Mouse (Mus musculus) layer of hippocampus, postnatal 10 days (tissue): ENCODE measurements around the gene Gm5431. TPM values are rescaled to one million over a fixed set of nuclear protein-coding genes. Genes with fewer than 3 reads are reported as not detected.

ENCODE experiments used
- DNase-seq, 2 experiments: peaks; one replicate each; pipeline ENCODE4 v3.0.0; 2021; ENCODE audit warnings: low spot score in 2 of 2
- total RNA-seq, 2 experiments: library from RNA; stranded (reverse); gene quantifications; 2 replicates each; pipeline ENCODE4 v1.2.3; 2021

Gene Gm5431
- total RNA-seq, 2 experiments from 2014 or later, result 0.33 to 0.39 TPM

GRCm38 (mm10) chr11:48841213-48841612 lies 60.8 kb downstream of the Gm5431 start:
- DNase-seq, result no peak

- no peak for DNase-seq
These were observed 61.2 kb downstream of the Gm5431 start for GRCm38 (mm10) chr11:48840805-48841204.

GRCm38 (mm10) chr11:48838879-48839680 lies 62.9 kb downstream of the Gm5431 start:
- DNase-seq, result no peak

GRCm38 (mm10) chr11:48838181-48838797 lies 63.7 kb downstream of the Gm5431 start:
- no peak for DNase-seq

Other genes starting within 250 kb of the Gm5431 start
- gene Rack1, start 101.9 kb downstream of the Gm5431 start, total RNA-seq, result 100 to 1,000 TPM; 336 to 363 TPM
- gene Trim41, start 84.9 kb downstream of the Gm5431 start, total RNA-seq, result 10 to 100 TPM; 44.1 to 58.1 TPM
- gene Trim7, start 76.1 kb downstream of the Gm5431 start, total RNA-seq, result 1 to 10 TPM; 4.9 to 5.6 TPM
- gene Gm12184, start 75.6 kb downstream of the Gm5431 start, total RNA-seq, result 1 to 10 TPM in 1 of 2 experiments, under 1 TPM in 1; 0.98 to 1.4 TPM
- 1 to 10 TPM; 3.3 TPM for gene Irgm1, start 30.5 kb downstream of the Gm5431 start, total RNA-seq
- 1 to 10 TPM in 1 of 2 experiments, under 1 TPM in 1; 0.54 to 1.2 TPM for gene Psme2b, start 44.0 kb upstream of the Gm5431 start, total RNA-seq
- not detected for gene Olfr56, start 76.7 kb upstream of the Gm5431 start, total RNA-seq
- gene 9930111J21Rik1, start 77.2 kb upstream of the Gm5431 start, total RNA-seq, result 1 to 10 TPM in 1 of 2 experiments, under 1 TPM in 1; 0.47 to 1.2 TPM
- gene Gm12185, start 90.0 kb upstream of the Gm5431 start, total RNA-seq, result not detected
- gene Tgtp1, start 92.0 kb upstream of the Gm5431 start, total RNA-seq, result not detected
- gene 9930111J21Rik2, start 149.0 kb upstream of the Gm5431 start, total RNA-seq, result 1 to 10 TPM in 1 of 2 experiments, under 1 TPM in 1; 0.71 to 1.0 TPM
- gene Tgtp2, start 162.0 kb upstream of the Gm5431 start, total RNA-seq, result under 1 TPM in 1 of 2 experiments, not detected in 1; 0.11 TPM
- gene Ifi47, start 174.4 kb upstream of the Gm5431 start, total RNA-seq, result under 1 TPM; 0.21 to 0.62 TPM
- not detected for gene Olfr1396, start 212.7 kb upstream of the Gm5431 start, total RNA-seq
- not detected for gene Olfr1395, start 240.1 kb upstream of the Gm5431 start, total RNA-seq